Mouse (Mus musculus) right cerebral cortex, postnatal 36 days (tissue): Measurements from ENCODE around the gene Hjurp.

Source experiments
- DNase-seq, 2 experiments: peaks; one replicate each; pipeline ENCODE4 v3.0.0; 2022; ENCODE audit warnings: low spot score in 2 of 2, mixed read lengths in 1 of 2

Hjurp gene

DNA sequence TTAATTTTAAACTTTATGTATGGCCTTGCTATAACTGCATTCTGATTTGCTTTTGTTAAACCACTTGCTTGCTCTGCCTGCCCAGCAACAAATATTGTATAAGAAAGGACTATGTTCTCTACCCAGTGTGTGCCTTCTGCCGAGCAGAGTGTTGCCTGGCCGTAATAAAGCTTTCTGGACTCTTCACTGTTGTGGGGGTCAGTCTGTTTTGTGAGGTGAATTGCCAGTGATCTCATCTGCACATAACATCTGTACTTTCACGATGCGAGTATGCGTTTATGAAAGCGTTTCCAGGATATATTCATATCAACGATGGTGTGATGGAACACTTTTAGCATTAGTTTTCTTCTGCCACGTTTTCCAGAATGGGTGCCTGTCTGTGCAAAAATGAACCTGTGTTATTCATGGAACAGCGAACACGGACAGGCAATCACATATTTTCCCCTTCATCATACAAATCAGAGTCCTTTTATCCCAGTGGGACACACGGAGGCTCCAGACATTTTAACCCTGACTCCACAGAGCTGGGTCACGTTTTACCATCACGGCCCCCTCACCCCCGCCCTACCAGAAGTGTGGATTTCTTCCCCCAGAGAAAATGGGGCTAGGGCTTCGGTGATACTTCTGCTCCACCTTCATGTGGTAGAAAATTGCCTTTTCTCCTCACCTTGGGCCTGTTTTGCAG, 2.7 kb upstream of the Hjurp start:
- DNase-seq = no peak

DNA sequence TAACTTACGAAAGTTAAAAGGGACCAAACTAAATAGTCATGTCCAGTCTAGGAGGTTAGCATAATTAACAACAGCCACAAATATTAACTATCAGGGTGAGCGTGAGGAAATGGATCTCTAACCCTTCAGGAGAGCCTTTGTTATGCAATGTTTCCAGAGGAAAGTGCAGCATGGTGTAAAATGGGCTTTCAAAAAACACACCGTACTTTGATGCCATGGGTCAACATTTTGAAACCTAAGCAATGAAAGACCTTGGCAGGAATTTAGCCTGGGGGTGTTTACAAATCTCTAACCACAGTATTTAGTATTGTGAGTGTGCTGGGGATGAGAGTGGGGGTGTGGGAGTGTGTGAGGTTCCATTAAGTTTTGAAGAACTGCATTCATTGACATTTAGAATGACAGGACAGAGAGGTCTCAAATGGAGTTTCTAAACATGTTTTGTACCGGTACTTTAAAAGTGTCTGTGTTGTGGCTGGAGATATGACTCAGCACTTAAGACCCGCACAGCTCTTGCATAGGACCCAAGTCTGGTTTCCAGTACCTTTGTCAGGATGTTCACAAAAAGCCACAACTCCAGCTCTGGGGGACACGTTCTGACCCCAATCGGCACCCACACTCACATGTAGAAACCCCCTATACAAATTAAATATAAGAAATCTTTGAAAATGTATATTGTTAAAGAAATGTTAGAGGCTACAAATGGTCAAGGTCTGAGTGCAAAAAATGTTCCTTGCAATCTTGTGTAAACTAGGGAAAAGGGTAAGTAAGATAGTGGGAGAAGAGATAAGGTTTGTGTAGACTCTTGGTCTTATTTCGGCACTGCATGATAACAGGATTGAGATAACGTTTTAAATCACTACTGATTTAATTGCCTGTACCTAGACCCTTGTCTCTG, 1.9 kb upstream of the Hjurp start:
- no peak for DNase-seq

DNA sequence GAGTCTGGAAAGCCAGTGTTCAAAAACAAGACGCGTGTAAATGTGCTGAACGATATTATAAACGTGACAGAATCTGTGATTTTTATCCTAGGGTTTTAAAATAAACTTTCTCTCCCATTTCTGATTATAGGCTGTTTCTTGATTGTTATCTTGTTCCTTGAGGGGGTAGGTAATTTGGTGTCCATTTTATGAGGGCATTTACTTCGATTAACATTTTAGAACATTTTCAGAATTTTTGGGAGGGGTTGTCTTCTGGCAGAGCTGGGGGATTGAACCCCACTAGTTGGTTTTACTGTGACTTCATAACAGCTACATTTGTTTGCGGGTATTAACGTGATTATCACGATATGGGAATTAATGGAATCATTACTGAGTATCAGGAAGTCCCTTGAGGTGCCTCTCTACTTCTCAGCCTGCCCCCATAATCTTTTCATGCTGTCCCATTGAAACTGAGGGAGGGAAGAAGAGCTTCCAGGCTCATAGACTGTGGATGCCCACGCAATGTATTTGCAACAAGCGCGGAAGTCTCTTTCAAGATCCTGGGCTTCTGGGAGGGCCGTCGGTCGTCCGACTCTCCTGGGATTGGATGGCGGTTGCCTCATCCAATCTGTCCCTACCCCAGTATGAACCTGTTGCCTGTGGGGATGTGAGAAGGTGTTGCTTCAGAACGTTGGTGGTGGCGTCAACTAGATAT, 532 bp upstream of the Hjurp start:
- no peak for DNase-seq

DNA sequence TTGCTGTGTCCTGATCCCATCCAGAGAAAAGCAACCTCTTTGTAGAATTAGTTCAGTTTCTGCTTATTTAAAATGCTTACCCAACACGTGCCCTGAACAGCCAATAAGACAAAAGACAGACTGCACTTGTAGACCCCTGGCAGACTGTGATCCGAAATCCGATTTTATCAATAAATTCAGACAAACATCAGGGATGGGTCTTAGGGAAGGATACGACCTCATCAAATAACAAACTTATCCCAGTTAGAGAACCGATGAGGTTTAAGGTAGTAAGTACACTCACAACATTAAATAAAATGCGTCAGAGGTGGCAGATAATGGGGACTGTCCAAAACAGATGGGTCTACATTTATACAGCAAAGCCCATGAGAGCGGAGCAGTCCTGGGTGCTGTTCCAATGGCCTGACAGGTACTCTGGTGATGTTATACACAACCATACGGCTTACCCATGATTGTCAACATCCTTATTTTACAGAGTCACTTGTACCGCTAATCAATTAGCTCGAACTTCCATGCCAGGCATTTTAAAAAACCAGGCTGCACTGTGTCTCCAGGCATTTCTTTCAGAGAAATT, 822 bp downstream of the Hjurp start:
- DNase-seq = no peak

DNA sequence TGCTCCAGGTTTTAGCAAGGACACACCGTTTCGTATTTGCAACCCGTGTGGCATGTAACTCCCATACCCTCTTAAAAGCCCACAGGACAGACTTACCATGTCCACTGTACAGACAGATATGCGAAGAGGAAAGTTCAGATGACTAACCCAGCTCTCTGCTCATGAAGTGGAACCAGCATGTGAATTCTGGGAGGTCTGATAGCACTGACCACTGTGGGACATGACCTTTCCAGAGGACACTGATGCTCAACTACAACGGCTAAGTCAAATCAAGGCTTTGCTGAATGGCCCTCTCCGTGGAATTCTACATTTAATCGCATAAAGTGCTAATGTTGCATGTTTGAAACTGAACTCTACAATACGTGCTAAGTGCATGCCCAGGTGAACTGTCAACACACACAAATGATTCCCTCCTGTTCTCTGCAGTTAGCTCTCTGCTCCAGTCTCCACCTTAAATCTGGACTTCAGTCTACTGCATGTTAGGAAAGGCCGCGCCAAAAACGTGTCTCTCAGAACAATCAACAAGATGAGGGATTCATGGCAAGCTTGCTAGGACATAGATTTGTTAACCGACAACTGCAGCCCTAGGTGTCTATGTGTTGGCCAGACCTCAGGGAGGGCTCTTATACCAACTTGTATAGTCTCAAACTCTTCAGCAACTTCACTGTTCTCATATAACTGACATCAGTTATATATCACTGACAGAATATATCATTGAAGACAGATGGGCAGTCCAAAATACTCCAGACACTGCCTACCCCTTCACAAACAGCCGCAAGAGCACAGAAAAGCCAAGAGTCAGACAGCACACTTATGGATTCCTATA, 1.5 kb downstream of the Hjurp start:
- no peak for DNase-seq

DNA sequence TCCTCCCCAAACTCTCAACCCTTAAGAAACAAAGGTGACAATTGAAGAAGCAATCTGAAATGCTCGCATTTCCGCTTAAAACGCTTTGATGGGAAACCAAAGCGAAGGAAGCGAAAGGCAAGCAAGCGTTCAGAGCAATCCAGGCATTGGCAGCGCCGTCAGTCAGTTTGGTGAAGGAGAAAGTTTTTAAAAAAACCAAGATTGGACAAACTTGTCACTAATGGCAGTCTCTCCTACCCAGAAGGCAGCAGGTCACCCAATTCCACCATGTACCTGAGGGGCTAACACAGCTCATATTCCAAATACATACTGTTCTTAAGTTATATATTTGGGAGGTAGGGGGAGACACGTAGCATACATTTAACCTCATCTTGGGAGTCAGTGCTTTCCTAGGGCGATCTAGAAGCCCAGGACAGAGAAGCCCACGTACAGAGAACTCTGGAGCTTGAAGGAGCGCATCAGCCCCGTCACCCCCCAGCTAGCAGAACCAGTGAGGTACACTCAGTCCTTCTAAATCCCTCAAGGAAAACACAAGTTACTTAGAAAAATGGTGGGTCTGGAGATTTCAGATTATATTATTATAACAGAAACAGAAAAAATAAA, 2.3 kb downstream of the Hjurp start:
- no peak for DNase-seq

DNA sequence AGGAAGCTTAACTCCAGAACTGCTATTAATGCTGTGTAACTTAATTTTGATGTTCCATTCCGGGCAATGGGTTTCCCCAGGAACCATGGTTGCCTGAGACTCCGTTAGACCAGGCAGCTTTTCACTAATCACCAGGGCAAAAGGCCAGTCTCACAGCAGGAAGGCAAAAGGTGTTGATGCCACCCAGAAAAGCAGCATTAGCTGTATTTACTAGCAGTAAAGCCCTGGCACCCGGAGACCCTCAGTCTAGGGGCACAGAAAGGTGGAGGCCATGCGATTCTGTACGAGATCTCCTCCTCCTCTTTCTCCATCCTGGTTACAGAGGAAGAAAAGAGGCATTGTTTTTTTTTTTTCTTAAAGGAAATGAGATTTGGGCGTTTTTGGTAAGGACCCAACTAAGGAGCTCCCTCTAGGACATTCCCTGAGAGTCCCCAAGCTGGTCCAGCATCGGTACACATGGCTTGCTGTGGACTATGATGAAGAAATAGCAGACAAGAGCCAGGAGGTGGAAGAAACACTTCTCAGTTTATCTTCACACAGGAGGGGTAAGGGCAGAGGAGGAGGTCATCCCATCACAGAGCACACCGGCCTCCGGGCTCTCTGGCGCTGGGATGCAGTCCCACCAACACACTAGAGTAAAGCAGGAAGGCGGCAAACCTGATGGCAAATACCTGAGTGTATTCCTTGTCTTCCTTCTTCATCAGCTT, 2.9 kb downstream of the Hjurp start:
- DNase-seq = no peak

DNA sequence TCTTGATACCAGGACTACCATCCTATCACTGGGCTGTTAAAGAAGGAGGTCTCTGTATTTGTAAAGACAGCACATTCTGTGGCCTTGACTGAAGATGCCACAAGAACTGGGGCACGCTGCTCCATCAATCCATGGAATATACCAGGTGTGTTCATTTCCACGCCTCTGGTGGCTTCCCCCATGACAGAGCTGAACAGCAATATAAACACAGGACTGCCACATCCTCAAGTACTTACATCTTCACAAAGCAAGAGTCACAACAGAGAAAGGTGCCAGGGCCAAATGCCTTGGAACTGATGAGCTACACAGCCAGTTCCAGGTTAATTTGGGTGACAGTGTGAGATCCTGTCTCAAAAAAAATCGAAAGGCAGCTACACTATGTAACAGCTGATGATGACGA, 3.6 kb downstream of the Hjurp start:
- no peak for DNase-seq

DNA sequence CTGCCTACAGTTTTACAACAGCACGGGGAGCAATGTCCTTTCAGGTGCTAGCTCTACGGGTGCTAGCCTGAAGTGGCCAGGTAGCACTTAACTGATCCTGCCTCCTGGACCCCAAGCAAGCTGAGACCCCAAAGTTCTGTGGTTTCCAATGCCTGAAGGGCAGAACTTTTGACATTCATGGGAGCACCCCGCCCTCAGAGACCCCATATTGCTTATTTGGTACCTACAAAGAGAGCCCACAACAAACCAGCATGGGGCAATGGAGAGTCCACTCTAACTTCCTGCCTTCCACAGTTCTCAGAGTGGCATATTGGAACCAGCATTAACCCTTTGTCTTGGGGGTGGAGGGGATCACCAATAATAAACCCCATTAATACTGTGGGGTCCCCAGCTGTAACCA, 4.1 kb downstream of the Hjurp start:
- DNase-seq = no peak

DNA sequence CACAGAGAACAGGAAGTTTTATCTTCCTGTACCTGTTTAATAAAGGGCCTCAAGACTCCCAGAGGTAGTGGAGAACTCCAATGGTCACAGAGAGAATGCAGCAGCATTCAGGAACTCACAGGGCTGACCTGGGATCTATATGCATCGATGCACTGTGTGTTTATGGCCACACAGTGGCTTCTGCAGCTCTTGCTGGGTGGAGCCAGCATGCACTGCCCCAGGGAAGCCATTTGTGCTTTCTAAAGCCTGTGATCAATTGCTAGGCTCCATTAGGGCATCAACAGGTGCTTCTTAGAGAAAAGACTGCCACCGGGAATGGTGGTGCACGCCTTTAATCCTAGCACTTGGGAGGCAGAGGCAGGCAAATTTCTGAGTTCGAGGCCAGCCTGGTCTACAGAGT, 4.6 kb downstream of the Hjurp start:
- DNase-seq = no peak

DNA sequence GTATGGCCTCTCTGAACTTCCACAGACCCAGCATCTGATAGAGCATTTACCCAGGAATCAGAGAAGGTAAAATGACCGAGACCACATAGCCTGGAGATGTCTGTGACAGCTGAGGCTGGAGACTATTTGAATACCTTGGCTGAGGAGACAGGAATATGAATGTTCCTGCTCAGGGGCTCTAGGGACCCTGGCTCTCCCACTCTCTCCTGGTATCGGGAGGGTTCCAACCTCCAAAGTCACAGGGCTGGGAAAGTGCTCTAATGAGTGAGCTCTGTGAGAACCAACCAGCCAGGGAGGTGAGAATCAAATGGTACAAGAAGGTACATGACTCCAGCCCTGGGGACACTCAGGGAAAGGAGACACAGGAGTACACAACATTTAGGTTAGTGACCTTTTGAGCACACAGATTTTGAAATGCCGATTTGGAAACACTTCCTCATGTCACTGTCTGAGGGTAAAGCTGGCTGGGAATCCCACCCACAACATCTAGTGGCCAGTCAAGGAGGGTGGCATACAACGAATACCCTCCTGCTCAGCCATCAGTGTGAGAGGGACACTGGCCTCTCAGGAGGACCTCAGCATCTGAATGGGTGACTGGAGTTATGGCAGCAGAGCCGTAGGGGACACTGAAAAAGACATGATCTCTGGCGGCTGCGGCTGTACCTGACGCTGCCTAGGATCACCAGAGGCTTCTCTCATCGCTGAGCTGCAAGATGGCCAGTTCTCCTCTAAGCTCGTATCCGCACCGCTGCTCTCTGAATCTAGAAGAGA, 7.7 kb downstream of the Hjurp start:
- DNase-seq = no peak

DNA sequence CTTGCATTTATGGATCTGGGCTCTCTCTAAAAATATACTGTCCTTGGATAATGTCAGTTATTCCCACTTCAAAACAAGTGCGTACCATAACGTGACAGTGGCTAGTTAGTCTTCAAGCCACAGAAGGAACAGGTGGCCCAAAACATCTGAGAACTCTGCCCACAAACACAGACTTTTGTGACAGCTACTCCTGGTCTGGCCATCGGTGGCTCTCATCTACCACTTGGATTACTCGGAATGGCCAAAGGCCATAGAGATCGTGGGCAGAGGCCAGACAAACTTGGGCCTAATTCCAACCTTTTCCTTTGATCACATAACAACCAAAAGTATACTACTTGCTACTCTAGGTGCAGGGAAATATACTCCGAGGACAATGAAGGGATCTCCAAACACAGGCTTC, 9.4 kb downstream of the Hjurp start:
- no peak for DNase-seq

DNA sequence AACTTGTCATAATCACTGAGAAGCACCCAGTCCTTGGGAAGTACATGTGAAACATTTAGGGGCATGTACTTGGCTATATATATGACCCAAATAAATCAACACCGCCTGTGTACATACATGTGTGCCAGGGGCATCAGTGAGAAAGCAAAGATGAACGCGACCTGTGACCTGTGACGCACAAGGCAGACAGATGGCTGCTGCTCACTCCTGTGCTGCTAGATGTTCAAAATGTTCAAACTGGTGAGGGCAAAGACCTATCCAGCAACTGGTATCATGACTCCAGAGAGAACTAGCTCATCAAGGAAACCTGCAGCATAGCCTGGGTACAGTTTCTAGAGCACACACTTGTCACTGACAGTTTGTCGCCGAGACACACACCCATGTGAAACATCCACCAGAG, 9.9 kb downstream of the Hjurp start:
- DNase-seq = no peak

DNA sequence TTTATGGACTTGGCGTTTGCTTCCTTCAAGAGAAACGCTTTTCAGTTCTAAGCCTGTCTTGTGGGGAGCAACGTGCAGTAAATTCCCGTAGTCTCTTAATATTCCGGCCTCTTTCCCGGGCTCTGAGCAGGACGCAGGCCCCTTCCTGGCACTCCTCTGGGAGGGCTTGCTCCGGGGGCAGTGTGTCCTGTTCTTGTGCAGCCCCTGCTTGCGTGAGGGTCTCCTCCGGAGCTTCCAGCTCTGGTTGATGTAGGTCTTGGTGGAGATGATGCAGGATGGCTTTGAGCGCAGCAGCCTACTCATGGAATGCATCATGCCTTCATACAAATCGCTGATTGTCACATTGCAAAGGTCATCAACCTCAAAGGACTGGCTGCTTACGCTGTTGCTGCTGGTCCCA, 11.3 kb downstream of the Hjurp start:
- DNase-seq = no peak

DNA sequence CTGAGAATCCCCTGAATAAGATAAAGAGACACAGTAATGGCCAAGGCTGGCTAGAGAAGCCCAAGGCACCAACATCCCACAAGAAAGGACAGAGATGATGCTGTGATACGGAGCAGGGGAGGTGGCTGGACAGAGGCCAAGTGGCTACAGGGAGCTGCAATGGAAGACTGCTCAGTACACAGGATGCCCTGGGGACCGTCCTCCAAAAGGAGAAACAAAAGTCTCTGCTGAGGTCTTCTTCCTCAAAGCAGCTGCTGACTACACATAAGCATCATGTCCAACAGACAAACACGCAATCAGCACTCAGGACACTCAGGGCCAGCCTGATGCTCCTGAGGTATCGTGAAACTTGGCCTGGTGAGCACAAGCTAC, 12.6 kb downstream of the Hjurp start:
- no peak for DNase-seq

DNA sequence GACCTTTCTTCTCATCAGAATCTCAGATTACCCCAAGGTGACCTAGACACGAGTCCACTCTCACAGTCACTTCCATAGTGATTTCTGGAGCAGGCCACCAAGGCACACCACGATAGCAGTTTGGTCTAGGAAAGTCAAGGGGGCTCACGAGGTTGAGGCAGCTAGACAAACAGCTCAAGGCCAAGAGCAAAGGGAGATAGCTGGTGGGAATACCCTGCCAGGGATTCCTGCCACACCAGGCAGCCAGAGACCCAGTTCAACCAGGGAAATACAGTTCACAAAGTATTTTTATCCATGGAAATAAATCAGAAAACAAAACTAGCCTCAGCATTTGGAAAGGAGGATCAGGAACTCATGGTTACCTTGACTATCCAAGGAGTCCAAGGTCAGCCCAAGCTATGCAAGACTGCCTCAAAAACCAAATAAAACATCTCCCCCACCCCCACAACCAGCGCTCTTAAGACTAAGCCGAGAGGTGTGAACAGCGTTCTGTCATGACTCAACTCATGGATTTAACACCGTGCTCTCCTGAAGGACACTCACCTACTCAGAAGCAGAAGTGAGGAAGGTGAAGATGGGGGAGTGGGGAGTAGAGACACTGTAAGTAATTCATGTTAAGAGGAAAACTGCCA, 13.1 kb downstream of the Hjurp start:
- no peak for DNase-seq

DNA sequence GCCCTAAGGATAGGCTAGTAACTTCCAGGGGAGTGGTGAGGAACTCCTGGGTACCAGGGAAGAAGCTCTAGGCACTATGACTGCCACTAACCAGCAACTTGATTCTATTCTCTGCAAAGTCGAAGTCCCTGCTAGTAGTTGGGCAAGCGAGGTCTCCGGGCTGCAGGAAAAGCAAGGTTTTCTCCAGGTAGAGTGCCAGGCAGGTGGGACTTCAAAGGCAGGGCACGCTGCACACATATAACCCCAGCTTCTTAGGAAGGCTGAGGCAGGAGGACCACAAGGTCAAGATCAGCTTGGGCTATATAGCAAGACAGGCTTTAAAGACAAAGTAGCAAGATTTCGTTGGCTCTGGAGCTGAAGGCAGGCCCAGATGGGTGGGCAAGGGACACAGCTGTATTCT, 13.7 kb downstream of the Hjurp start:
- DNase-seq = no peak

DNA sequence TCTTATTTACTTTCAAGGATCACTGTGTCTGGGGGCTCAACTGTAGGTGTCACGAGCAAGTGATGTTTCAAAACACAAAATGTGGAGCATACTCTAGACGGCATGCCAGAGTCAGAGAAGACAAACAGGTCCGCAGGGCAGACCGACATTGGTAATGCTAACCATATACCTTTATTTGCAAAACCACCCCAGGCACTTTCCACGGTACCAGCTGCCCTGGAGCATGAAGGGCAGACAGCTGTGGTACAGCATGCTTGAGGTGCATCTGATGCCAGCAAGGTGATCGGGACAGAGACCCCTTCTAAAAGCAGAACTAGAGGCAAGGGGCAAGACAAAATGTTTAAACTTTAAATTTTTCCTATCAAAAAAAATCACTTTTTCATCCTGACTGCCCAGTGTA, 14.5 kb downstream of the Hjurp start:
- DNase-seq = no peak

DNA sequence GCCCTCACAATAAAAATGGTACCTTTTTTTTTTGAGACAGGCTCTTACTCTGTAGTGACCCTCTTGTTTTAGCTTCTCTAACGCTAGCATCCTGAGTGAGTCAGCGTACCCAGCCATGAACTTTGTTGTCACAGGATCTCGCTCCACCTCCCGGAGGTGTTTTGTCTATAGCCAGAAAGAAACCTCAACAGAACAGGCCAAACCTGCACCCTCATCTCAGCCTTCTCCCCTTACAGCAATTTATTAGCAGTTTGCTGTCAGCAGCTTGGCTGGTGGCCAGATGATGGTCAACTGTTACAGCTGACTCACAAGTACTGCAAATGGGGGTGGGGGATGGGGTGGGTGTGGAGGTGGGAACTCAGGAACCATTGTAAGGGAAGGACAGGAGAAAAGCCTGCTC, 15.2 kb downstream of the Hjurp start:
- DNase-seq = no peak
